Mouse (Mus musculus) liver, embryonic 13.5 days (tissue): Measurements from ENCODE around the gene Mboat2. TPM values are rescaled to one million over a fixed set of nuclear protein-coding genes. Genes with fewer than 3 reads are reported as not detected.

Experiments used
- ATAC-seq: fragments of 200-750 bp; cut with Nextera tagmentation; 2 replicates; pipeline ENCODE4 v1.8.0; 2017; ENCODE audit warnings: low read depth, mild to moderate bottlenecking, moderate number of reproducible peaks, moderate library complexity
- DNase-seq: peaks from one replicate; pipeline ENCODE4 v3.0.0; 2022
- H3K27ac ChIP-seq: fragments of 300-500 bp; sonication (generic); 2 replicates; pipeline ENCODE4 v1.5.1; 2015; ENCODE audit warnings: moderate library complexity, mild to moderate bottlenecking, inconsistent platforms
- H3K27me3 ChIP-seq: fragments of 300-500 bp; sonication (generic); 2 replicates; pipeline ENCODE4 v1.6.1; 2015; ENCODE audit warnings: mild to moderate bottlenecking, inconsistent platforms
- H3K36me3 ChIP-seq: fragments of 300-500 bp; sonication (generic); 2 replicates; pipeline ENCODE4 v1.6.1; 2015; ENCODE audit warnings: mild to moderate bottlenecking, inconsistent platforms
- H3K4me1 ChIP-seq: fragments of 300-500 bp; sonication (generic); replicated peaks from 2 replicates; pipeline ENCODE4 v1.6.1; 2015; ENCODE audit warnings: inconsistent platforms
- H3K4me2 ChIP-seq: fragments of 300-500 bp; sonication (generic); 2 replicates; pipeline ENCODE4 v1.6.1; 2015; ENCODE audit warnings: inconsistent platforms, mild to moderate bottlenecking, moderate library complexity
- H3K4me3 ChIP-seq: fragments of 300-500 bp; sonication (generic); replicated peaks from 2 replicates; pipeline ENCODE4 v1.5.1; 2015; ENCODE audit warnings: mild to moderate bottlenecking, inconsistent platforms
- H3K9ac ChIP-seq: fragments of 300-500 bp; sonication (generic); 2 replicates; pipeline ENCODE4 v1.6.1; 2015; ENCODE audit warnings: mild to moderate bottlenecking, inconsistent platforms
- H3K9me3 ChIP-seq: fragments of 300-500 bp; sonication (generic); replicated peaks from 2 replicates; pipeline ENCODE4 v1.6.1; 2016; ENCODE audit warnings: inconsistent platforms
- WGBS: fragments of 180-500 bp; shearing (Covaris S2); methylation state at CpG from one replicate; pipeline ENCODE4 v1.1.7; 2015; ENCODE audit not compliant: insufficient replicate concordance; 5-methylcytosine and 5-hydroxymethylcytosine counted together
- polyA plus RNA-seq: library from polyadenylated mRNA; unstranded; fragments of >200 nt; fragmentation: Nextera tagmentation; extraction: Ambion mirVana; gene quantifications from 2 replicates; pipeline ENCODE4 v1.2.1, GENCODE M21; 2015

Gene Mboat2
- polyA plus RNA-seq, 1 experiment from 2014 or later = 5.3 TPM

DNA sequence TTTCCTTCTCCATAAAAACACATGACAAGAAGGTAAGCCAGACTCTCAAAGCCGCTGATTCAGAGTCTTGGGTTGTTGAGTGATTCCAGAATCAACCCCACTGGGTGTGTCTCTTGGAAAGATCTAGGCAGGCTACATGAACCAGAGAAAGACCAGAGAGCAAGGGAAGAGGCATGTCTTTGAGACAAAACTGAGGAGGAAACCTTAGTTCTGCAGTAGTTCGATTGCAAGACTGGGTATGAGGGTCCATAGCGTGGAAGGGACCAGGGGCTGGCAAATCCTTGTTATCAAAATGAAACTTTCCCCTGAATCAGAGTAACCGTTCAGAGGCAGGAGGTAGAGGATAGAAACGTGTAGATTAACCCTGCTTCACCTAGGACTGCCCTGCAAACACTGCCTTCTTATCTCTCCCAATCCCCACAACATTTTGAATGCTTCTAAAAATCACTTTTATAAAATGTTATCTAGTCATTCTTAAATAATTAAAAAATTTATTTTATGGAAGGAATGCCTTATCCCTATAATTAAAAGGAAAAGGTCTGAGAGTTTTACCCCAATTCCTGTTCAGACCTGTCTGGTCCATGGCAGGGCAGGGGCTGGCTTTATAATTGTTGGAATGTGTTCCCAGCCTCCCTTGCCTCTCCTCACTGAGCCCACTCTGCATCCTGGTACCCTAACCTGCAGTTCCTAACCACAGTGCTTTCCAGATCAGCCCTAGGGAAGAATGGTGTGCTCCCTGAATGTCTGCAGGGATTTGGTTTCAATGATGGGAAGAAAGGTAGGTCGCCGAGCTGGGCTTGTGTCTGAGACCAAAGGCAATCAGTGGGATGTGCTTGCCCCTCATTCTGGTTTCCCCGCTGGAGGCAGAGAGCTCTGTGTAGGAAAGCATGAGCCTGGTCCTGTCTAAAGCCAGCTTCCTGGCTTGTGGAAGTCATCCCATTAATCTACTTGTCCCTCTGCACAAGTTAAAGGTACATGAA is 142.0 kb downstream of the Mboat2 start:
- no peak overlapping the region for H3K27ac ChIP-seq
- H3K36me3 ChIP-seq = peaks cover 6% of the 10 kb centered on the region; the same call in 1 of the 2 replicates
- DNase-seq (no peak), ATAC-seq (no peak)
- WGBS = 43% methylated on average over 8 of the region's 8 CpGs
- no peak overlapping the region for H3K4me2 ChIP-seq
- H3K27me3 ChIP-seq = no peaks in the 10 kb centered on the region
- H3K4me1 ChIP-seq = peaks cover 34% of the 10 kb centered on the region
- H3K4me3 ChIP-seq = no peak overlapping the region
- H3K9me3 ChIP-seq = no peaks in the 10 kb centered on the region
- no peak overlapping the region for H3K9ac ChIP-seq

DNA sequence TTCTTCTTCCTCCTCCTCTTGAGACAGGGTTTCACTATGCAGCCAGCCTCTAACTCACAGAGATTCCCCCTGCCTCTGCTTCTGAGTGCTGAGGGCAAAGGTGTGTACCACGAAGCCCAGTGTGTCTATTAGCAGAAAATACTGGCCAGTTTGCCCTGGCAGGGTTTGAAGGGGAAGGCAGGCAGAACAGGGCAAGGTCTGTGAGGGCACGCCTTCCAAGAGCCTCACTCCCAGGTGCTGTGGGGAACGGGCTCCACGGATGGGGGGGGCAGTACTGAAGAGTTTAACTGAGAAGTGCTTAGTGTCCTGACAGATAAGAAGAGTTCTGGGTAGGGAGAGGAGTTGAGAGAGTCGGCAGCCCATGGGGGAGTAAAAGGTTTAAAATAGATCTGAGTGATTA is 142.9 kb downstream of the Mboat2 start:
- DNase-seq (no peak), ATAC-seq (peak; percentile 53)
- Histone ChIP-seq H3K4me2 (peak overlapping the region; percentile 83), H3K36me3 (peaks cover 6% of the 10 kb centered on the region; the same call in 1 of the 2 replicates), H3K9me3 (no peaks in the 10 kb centered on the region), H3K9ac (0 out of 2 replicates have a peak overlapping the region, but pooled peaks have one; percentile 29), H3K4me1 (peaks cover 34% of the 10 kb centered on the region), H3K27ac (peak overlapping the region; percentile 34; the same call in 1 of the 2 replicates), H3K4me3 (peak overlapping the region; percentile 89), H3K27me3 (no peaks in the 10 kb centered on the region)
- WGBS = 17% methylated on average over 5 of the region's 5 CpGs

DNA sequence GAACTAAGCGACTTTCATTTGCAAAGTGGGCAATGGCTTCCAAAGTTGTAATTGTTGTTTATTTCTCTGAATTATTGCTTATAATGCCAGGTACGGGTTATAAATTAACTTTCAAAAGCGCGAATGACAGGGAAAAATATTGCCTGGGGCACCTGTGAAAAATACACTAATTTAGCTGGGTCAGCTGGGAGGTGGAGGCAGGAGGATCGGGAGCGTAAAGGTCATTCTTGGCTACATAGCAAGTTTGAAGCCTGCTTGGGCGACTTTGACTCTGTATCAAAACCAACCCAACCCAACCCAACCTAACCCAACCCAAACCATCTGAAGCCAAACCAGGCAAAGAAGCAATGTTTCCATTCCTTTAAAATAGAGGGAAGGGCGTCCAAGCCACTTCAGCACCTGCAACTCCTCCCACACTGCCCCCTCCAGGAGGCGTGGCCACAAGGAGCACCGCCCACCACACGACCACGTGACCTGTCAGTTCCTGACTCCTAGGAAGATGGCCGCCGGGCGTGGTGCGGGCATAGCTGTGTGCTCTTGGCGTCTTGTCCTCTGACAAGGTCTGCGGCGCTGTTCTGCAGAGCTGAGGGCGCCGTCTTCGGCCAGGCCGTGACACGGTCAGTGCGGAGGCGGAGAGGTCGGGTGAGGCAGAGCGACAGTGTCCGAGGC is 143.9 kb downstream of the Mboat2 start, which contains the start of gene Kidins220:
Gene Kidins220 (plus strand): TSS at position 480 of the 669 bp plus-strand sequence.
- Histone ChIP-seq H3K4me2 (peak within 1 kb of the TSS; percentile 83), H3K27me3 (no peaks in the 10 kb centered on the region), H3K9ac (peak within 1 kb of the TSS; percentile 86), H3K27ac (peak within 1 kb of the TSS; percentile 92), H3K9me3 (no peaks in the 10 kb centered on the region), H3K36me3 (peaks cover 6% of the 10 kb centered on the region; the same call in 1 of the 2 replicates), H3K4me3 (peak within 1 kb of the TSS; percentile 89), H3K4me1 (peaks cover 34% of the 10 kb centered on the region)
- peak; percentile 90 for DNase-seq
- ATAC-seq = peak; percentile 89
- 11% methylated on average over 29 of the region's 29 CpGs for WGBS

DNA sequence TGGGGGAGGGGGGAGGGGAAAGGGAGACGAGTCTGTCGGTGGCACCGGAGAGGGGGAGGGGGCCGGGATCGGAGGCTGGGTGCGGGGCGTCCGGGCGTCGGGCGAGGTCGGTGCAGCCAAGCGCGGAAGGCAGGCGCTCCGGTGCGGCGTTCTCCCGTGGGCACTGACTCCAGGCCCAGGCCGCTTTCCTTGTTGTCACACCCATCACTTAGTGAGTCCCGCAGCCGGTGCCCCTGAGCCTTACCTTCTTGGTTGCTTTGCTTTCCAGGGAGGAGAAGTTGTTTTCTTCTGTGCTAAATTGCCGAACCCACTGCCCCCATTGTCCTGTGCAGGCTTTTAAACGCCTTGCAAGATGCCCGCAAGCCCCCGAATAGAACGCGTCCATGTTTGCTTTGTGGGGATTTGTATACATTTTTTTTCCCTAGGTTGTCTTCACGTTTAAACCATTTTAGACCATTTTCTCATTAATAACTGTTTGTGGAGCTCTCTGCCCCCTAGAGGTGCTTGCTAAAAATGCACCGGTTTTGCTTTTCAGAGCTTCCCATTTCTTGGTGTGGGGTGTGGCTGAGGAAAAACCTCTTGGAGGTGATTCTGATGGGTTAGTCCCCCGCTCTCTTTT is 144.5 kb downstream of the Mboat2 start:
- Histone ChIP-seq H3K4me1 (peaks cover 38% of the 10 kb centered on the region), H3K27ac (peak overlapping the region; percentile 92), H3K9me3 (no peaks in the 10 kb centered on the region), H3K36me3 (peaks cover 6% of the 10 kb centered on the region; the same call in 1 of the 2 replicates), H3K27me3 (no peaks in the 10 kb centered on the region), H3K9ac (peak overlapping the region; percentile 86), H3K4me2 (peak overlapping the region; percentile 83), H3K4me3 (peak overlapping the region; percentile 89)
- peak; percentile 58 for DNase-seq
- under 1% methylated on average over 31 of the region's 31 CpGs for WGBS
- peak; percentile 77 for ATAC-seq

DNA sequence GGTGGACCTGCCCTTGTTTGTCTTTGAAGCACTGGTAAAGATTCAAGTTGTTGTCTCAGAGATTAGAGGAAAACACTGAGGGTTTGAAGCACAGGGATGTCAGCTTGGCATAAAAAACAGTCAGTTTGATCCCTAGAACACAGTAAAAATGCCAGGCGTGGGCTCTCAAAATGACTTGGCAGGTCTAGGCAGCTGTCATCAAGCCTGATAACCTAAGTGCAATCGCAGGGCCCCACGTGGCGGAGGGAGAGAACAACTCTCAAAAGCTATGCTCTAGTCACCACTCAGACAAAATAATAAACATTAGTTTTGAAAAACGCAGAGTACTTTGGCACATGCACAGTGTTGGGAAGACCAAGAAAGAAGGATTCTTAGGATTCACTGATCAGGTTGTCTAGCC is 154.5 kb downstream of the Mboat2 start:
- H3K9me3 ChIP-seq = no peaks in the 10 kb centered on the region
- 71% methylated on average over 5 of the region's 5 CpGs for WGBS
- no peaks in the 10 kb centered on the region for H3K27me3 ChIP-seq
- no peak overlapping the region for H3K4me3 ChIP-seq
- H3K36me3 ChIP-seq = peaks cover 53% of the 10 kb centered on the region
- no peak overlapping the region for H3K4me2 ChIP-seq
- peaks cover 14% of the 10 kb centered on the region for H3K4me1 ChIP-seq
- no peak overlapping the region for H3K27ac ChIP-seq
- no peak overlapping the region for H3K9ac ChIP-seq
- DNase-seq (peak; percentile 51), ATAC-seq (no peak)

DNA sequence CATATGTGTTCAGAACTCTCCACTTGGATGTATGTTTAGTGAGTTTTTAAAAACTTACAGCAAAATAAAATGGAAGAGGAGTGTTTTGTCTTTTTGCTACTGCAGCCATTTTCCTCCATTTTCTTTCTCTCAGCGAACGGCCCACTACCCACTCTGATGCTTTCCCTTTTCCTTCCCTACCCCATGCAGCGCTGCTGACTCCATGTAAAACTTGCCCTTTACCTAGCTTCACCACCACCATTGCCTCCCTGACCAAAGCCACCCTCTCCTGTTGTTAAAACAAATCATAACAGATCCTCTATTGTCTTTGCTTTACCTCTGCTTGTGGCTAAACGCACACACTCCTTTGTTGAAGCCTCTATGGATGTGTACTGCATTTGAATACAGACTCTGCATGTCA is 164.7 kb downstream of the Mboat2 start:
- Histone ChIP-seq H3K4me3 (no peak overlapping the region), H3K4me2 (no peak overlapping the region), H3K27ac (no peak overlapping the region), H3K36me3 (peaks cover 85% of the 10 kb centered on the region), H3K9me3 (no peaks in the 10 kb centered on the region), H3K9ac (no peak overlapping the region), H3K4me1 (0 out of 2 replicates have a peak, but pooled peaks cover 4% of the 10 kb centered on the region), H3K27me3 (no peaks in the 10 kb centered on the region)
- 90% methylated on average over 4 of the region's 4 CpGs for WGBS
- ATAC-seq = no peak
- DNase-seq = no peak

DNA sequence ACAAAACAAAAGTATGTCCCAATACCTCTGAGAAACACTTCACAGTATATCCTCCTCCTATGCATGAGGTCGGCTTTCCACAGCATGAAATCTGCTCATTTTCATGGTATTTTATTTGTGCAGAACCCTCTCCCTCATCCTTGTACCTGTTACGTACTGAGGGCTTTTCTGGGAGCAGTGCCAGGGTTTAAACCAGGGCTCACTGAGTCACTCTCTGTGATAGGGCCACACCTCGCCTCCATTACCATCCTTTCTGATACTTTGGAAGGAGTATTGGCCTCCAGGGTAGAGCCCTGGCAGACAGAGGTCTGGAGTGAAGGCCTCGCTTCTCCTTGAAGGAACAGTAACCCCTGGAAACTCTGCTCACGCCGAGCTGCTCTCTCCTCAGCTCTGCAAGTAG is 174.7 kb downstream of the Mboat2 start:
- ATAC-seq (no peak), DNase-seq (no peak)
- Histone ChIP-seq H3K9me3 (no peaks in the 10 kb centered on the region), H3K4me3 (no peak overlapping the region), H3K9ac (no peak overlapping the region), H3K27me3 (no peaks in the 10 kb centered on the region), H3K36me3 (peaks cover 74% of the 10 kb centered on the region), H3K4me1 (peaks cover 7% of the 10 kb centered on the region), H3K27ac (no peak overlapping the region), H3K4me2 (no peak overlapping the region)
- WGBS = 73% methylated on average over 6 of the region's 6 CpGs

DNA sequence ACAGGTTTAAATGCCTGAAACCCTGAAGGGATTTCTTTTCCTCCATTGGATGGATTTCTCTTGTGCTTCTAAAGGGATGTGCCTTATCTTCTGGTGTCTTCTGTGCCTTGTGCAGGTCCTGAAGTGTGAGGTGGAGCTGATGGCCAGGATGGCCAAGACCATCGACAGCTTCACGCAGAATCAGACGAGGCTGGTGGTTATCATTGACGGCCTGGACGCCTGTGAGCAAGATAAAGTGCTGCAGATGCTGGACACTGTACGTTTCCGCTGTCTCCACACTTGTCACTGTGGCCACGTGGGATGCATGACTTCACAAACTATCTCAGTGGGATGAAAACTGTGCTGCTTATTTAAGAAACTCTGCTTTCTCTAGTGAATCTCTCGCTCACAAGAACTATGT is 179.3 kb downstream of the Mboat2 start:
- 38% methylated on average over 9 of the region's 9 CpGs for WGBS
- H3K9ac ChIP-seq = no peak overlapping the region
- ATAC-seq = peak; percentile 62

DNA sequence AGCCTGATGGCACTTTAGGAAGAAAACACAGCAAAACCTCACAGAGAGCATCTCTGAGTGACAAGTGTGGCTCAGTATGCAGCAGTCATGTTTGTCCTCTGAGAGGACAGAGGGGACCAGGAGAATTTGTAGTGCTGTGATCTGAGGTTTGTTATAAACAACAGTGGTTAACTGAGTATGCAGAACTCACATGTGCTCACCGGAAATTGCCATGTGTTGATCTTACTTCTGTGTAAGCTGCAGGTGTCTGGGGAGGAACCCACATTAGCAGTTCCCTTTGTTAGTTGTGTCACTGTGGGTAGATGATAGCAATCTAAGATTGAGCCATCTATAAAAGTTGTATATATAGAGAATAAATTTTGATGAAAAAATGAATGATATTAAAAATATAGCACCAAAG is 179.7 kb downstream of the Mboat2 start:
- peaks cover 26% of the 10 kb centered on the region for H3K4me1 ChIP-seq
- WGBS = 86% methylated on average over 1 of the region's 1 CpGs
- no peak overlapping the region for H3K9ac ChIP-seq
- H3K4me3 ChIP-seq = no peak overlapping the region
- H3K36me3 ChIP-seq = peaks cover 77% of the 10 kb centered on the region
- H3K4me2 ChIP-seq = no peak overlapping the region
- H3K27ac ChIP-seq = no peak overlapping the region
- H3K27me3 ChIP-seq = no peaks in the 10 kb centered on the region
- no peaks in the 10 kb centered on the region for H3K9me3 ChIP-seq
- no peak for ATAC-seq
- DNase-seq = no peak

More for the DNA sequence above, 179.3 kb downstream of the Mboat2 start:
- H3K4me3 ChIP-seq = no peak overlapping the region
- peaks cover 77% of the 10 kb centered on the region for H3K36me3 ChIP-seq
- no peaks in the 10 kb centered on the region for H3K27me3 ChIP-seq
- H3K27ac ChIP-seq = no peak overlapping the region
- H3K4me1 ChIP-seq = peaks cover 25% of the 10 kb centered on the region
- DNase-seq = no peak
- no peak overlapping the region for H3K4me2 ChIP-seq
- no peaks in the 10 kb centered on the region for H3K9me3 ChIP-seq

DNA sequence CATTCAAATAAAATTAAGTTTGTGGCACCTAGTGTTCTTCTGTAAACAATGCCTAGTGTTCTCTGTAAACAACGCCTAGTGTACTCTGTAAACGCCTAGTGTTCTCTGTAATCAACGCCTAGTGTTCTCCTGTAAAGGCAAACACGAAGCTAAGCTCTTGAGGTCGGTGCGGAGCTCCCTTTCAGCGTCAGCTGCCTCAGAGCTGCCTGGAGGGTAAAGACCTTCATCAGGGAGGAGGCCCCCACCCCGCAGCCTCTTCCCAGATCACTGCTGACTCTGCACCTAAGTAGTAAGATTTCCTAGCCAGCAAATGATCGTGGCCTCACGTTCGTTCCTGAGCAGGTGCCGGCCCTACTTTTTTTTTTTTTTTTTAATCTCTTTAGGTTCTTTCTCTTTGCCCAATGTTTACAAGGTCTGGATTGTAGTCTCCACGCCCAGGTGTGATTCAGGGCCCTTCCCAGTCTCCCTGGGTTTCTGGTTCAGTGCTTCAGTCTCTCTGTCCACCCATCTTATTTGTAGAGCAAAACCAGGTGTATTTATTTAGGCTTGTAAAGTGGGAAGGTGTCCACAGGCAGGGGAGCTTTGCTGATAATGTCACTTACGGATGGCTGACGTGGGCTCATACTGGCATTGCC is 181.2 kb downstream of the Mboat2 start:
- no peak for DNase-seq
- no peak overlapping the region for H3K27ac ChIP-seq
- peaks cover 84% of the 10 kb centered on the region for H3K36me3 ChIP-seq

More for the DNA sequence above, 181.2 kb downstream of the Mboat2 start:
- Histone ChIP-seq H3K4me3 (no peak overlapping the region), H3K27me3 (no peaks in the 10 kb centered on the region), H3K9me3 (no peaks in the 10 kb centered on the region), H3K4me1 (peaks cover 26% of the 10 kb centered on the region), H3K9ac (no peak overlapping the region), H3K4me2 (no peak overlapping the region)
- 77% methylated on average over 15 of the region's 15 CpGs for WGBS
- ATAC-seq = no peak
